Mouse (Mus musculus) hindbrain, embryonic 10.5 days (tissue): ENCODE measurements around the gene Hspa8. TPM values are rescaled to one million over a fixed set of nuclear protein-coding genes. Genes with fewer than 3 reads are reported as not detected.
"Not testable (repeated sequence)": the region's sequence is repeated elsewhere in the genome, so short reads cannot be mapped to it uniquely, and the experiment has no call there.

Experiments
- DNase-seq: peaks from one replicate; pipeline ENCODE4 v3.0.0-alpha.2; 2017; ENCODE audit warnings: low spot score
- H3K27ac ChIP-seq: fragments of 300-500 bp; sonication (generic); 2 replicates; pipeline ENCODE4 v1.5.1; 2016; ENCODE audit warnings: mild to moderate bottlenecking, moderate library complexity
- H3K27me3 ChIP-seq: fragments of 300-500 bp; sonication (generic); 2 replicates; pipeline ENCODE4 v1.6.1; 2016; ENCODE audit warnings: mild to moderate bottlenecking; ENCODE audit not compliant: poor library complexity, insufficient read depth, severe bottlenecking
- H3K36me3 ChIP-seq: fragments of 300-500 bp; sonication (generic); 2 replicates; pipeline ENCODE4 v1.6.1; 2016; ENCODE audit warnings: mild to moderate bottlenecking, moderate library complexity
- H3K4me1 ChIP-seq: fragments of 300-500 bp; sonication (generic); replicated peaks from 2 replicates; pipeline ENCODE4 v1.6.1; 2016; ENCODE audit warnings: mild to moderate bottlenecking
- H3K4me3 ChIP-seq: fragments of 300-500 bp; sonication (generic); 2 replicates; pipeline ENCODE4 v1.5.1; 2016; ENCODE audit warnings: mild to moderate bottlenecking, moderate library complexity
- H3K9me3 ChIP-seq: fragments of 300-500 bp; sonication (generic); 2 replicates; pipeline ENCODE4 v1.6.1; 2016; ENCODE audit warnings: mild to moderate bottlenecking, moderate library complexity
- WGBS: fragments of 180-500 bp; shearing (Covaris S2); methylation state at CpG from one replicate; pipeline ENCODE4 v1.1.7; 2016; 5-methylcytosine and 5-hydroxymethylcytosine counted together
- polyA plus RNA-seq: library from polyadenylated mRNA; unstranded; fragments of >200 nt; fragmentation: Nextera tagmentation; extraction: Ambion mirVana; gene quantifications from 2 replicates; pipeline ENCODE4 v1.2.1, GENCODE M21; 2016

Hspa8 gene
- polyA plus RNA-seq: 2,933 and 3,536 TPM in 2 replicates

DNA sequence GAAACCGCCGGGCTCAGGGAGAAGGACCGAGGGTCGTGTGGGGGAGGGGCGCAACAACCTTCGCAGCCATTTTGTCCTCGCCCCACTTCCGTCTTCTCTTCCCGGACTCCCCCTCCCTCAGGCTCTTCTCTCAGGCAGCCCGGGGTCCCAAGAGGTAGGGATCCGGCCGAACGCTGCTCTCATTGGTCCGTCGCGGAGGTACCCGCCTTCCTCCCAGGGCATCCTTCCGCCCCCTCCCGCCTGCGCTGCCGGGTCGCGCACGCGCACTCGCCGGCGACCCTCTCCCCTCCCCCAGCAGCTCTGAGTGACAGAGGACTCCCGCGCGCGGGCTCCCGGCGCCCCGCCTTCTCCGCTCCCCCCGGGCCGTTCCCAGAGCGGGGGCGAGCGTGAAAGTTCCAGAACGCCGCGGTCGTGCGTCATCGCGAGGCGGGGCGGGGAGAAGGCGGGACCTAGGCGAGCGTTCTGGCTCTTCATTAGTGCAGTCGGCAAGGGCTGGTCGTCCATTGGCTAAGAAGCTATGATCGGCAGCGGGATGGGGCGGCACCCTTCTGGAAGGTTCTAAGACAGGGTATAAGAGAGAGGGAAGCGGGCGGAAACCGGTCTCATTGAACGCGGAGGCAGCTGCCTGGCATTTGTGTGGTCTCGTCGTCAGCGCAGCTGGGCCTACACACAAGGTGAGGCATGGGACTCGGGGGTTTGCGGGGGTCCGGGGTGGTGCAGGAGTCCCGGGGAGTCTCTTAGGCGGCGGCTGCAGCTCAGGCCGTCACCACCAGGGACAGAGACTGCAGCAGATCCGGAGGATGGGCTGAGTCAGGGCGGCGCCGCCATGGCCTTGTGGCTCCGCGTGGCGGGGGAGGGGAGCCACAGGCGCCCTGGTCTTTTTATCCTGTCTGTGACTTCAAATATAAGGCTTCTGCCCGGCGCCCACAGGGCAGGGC is at the start of gene Hspa8:
TSS of gene Hspa8 (plus strand) at position 310 of the 938 bp plus-strand sequence.
- no peaks in the 10 kb centered on the region for H3K9me3 ChIP-seq
- under 1% methylated on average over 83 of the region's 83 CpGs for WGBS
- DNase-seq: peak; percentile 99
- peak within 1 kb of the TSS; percentile 99 for H3K4me3 ChIP-seq
- H3K27ac ChIP-seq: peak within 1 kb of the TSS; percentile 99
- H3K27me3 ChIP-seq: no peaks in the 10 kb centered on the region
- H3K36me3 ChIP-seq: peaks cover 42% of the 10 kb centered on the region
- peaks cover 41% of the 10 kb centered on the region for H3K4me1 ChIP-seq

DNA sequence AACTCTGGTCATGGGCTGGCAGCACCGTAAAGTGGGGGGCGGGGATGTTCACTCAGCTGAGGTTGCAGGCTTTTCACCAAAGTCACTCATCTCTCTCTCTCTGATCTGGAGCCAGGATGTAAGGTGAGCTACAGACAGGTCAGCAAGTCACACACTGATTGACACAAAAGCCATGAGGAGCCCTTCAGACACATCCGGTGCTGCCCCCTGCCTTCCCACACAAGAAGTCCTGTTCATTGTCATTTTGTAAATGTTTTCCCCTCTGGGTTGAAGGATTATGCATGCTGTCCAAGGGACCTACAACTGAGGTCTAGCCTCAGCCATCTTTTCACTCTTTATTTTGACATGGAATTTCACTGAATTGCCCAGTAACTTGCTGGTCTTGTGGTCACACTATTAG is 49.0 kb upstream of the Hspa8 start:
- 44% methylated on average over 3 of the region's 3 CpGs for WGBS
- no peaks in the 10 kb centered on the region for H3K36me3 ChIP-seq
- H3K4me1 ChIP-seq: peaks cover 25% of the 10 kb centered on the region
- H3K27ac ChIP-seq: no peak overlapping the region
- H3K9me3 ChIP-seq: no peaks in the 10 kb centered on the region
- peak; percentile 29 for DNase-seq
- H3K27me3 ChIP-seq: no peaks in the 10 kb centered on the region
- no peak overlapping the region for H3K4me3 ChIP-seq

DNA sequence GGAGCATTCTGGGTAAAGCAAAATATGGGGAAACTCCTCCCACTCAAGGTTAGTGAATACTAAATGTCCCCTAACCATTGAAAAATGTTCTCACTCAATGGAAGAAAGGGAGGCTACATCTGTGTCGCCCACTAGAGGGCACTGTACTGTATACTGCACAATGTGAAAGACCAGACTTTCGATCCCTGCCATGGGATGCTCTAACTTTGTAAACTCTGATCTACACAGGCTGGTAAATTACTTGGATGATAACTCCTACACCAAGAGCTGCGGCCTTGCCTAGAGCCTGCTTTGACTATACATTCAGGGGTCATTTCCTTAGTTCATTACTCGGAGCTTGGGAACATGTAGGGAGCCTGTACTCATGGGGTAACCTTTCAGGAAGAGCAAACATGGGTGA is 44.4 kb upstream of the Hspa8 start:
- H3K4me3 ChIP-seq: peak overlapping the region; percentile 47; the same call in 1 of the 2 replicates
- DNase-seq: peak; percentile 70
- H3K4me1 ChIP-seq: peaks cover 28% of the 10 kb centered on the region
- 20% methylated on average over 4 of the region's 4 CpGs for WGBS
- no peaks in the 10 kb centered on the region for H3K27me3 ChIP-seq
- H3K27ac ChIP-seq: peak overlapping the region; percentile 82; the same call in 1 of the 2 replicates
- H3K36me3 ChIP-seq: 0 out of 2 replicates have a peak, but pooled peaks cover 4% of the 10 kb centered on the region
- no peaks in the 10 kb centered on the region for H3K9me3 ChIP-seq

DNA sequence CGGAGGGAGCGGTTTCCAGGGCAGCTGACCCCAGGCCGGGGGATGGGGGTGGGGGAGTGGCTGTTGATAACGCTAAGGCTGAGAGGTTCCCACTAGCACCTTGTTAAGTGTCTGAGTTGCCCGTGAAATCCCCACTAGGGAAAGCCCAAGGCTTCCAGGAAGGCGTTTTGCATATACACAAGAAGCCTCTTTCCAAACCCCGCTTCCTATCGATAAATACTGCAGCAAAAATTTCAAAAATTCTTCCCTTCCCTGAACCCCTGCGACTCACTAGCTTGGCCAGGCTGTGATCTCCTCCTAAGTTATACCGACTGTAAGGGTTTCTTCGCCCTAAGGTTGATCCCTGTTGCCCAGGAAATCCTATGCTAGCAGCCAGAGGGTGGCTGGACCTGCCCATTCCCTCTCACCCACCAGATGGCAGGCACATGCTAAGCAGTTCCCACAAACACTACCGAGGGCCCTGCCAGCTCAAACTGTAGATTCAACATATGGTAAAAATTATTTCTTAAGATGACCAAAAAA is 43.6 kb upstream of the Hspa8 start:
- 0 out of 2 replicates have a peak, but pooled peaks cover 8% of the 10 kb centered on the region for H3K36me3 ChIP-seq
- H3K27me3 ChIP-seq: no peaks in the 10 kb centered on the region
- peak overlapping the region; percentile 82 for H3K27ac ChIP-seq
- peak overlapping the region; percentile 47 for H3K4me3 ChIP-seq
- peak; percentile 72 for DNase-seq
- peaks cover 21% of the 10 kb centered on the region for H3K4me1 ChIP-seq
- WGBS: 23% methylated on average over 12 of the region's 12 CpGs
- no peaks in the 10 kb centered on the region for H3K9me3 ChIP-seq

DNA sequence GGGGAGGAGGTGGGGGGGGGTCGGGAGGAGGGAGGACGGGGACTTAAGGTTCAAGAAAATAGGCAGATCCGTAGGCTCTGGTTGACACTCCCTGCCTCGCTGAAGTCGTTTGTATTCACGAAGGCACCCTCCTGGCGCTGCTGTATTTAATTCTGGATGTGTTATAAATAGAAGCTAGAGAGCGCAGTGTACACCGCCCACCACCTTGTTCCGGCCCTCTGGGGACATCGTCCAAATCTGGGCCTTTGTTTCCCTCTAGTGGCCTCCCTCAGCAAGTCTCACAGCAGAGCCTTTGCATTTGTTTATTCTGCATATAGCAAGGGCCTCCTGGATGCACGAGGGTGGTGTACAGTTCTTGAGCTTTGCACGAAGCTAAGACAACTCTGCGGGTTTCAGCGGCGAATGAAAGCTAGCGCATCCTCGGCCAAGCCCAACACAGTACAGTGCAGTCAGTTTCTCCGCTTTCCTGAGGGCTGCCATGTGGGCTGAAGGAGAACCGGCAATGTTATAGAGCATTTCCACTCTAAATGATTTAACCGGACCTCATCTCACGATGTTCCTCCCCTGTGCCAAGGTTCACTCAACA is 43.0 kb upstream of the Hspa8 start:
- 0 out of 2 replicates have a peak, but pooled peaks cover 8% of the 10 kb centered on the region for H3K36me3 ChIP-seq
- peak; percentile 80 for DNase-seq
- H3K27ac ChIP-seq: peak overlapping the region; percentile 82
- no peaks in the 10 kb centered on the region for H3K27me3 ChIP-seq
- 11% methylated on average over 22 of the region's 22 CpGs for WGBS
- H3K4me3 ChIP-seq: peak overlapping the region; percentile 47
- peaks cover 21% of the 10 kb centered on the region for H3K4me1 ChIP-seq
- H3K9me3 ChIP-seq: no peaks in the 10 kb centered on the region

DNA sequence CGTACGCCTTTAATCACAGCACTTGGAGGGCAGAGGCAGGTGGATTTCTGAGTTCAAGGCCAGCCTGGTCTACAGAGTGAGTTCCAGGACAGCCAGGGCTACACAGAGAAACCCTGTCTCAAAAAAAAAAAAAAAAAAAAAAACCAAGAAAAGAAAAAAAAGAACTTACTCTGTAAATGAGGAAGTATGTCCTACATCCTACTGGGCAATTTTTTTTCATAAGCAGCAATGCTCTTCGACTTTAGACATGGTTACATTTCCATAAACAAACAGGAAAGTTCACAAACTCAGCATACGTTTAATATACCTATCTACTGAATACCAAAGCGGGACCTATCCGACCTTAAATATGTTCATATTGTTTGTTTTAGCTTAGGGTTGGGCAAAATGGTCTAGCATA is 38.4 kb upstream of the Hspa8 start:
- no peaks in the 10 kb centered on the region for H3K27me3 ChIP-seq
- H3K4me1 ChIP-seq: peaks cover 15% of the 10 kb centered on the region
- no peak for DNase-seq
- no peak overlapping the region for H3K27ac ChIP-seq
- WGBS: 92% methylated on average over 6 of the region's 6 CpGs
- no peak overlapping the region for H3K4me3 ChIP-seq
- H3K36me3 ChIP-seq: peaks cover 19% of the 10 kb centered on the region; the same call in 1 of the 2 replicates
- H3K9me3 ChIP-seq: no peaks in the 10 kb centered on the region

DNA sequence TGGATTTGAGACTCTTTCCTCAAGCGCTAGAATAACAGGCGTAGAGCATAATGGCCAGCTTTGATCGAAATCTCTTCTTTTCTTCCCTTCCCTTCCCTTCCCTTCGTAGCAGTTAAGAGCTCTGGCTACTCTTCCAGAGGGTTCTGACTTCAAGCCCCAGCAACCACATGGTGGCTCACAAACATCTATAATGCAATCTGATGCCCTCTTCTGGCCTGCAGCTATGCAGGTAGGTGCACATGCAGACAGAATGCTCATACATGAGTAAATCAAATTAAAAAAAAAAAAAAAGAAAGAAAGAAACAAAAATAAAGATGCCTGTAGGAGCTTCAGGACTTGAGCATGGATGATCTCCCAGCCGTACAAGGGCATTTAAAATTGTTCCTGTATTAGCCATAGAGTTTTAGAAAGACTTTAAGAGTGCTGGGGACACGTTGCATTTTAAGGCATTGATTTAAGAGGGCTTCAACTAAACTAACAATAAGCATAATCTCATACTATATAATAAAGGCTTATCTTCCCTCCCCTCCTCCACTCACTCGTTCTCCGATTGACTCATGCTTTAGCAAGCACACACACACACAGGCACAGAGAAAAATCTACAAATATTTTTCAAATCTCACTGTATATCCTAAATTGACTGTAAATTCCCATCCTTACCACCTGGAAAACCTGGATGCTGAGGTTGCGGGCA is 35.8 kb upstream of the Hspa8 start:
- WGBS: 87% methylated on average over 9 of the region's 9 CpGs
- Histone ChIP-seq H3K4me3 (no peak overlapping the region), H3K4me1 (peaks cover 8% of the 10 kb centered on the region), H3K36me3 (peaks cover 19% of the 10 kb centered on the region; the same call in 1 of the 2 replicates), H3K27me3 (no peaks in the 10 kb centered on the region), H3K27ac (no peak overlapping the region), H3K9me3 (no peaks in the 10 kb centered on the region)
- DNase-seq: no peak

DNA sequence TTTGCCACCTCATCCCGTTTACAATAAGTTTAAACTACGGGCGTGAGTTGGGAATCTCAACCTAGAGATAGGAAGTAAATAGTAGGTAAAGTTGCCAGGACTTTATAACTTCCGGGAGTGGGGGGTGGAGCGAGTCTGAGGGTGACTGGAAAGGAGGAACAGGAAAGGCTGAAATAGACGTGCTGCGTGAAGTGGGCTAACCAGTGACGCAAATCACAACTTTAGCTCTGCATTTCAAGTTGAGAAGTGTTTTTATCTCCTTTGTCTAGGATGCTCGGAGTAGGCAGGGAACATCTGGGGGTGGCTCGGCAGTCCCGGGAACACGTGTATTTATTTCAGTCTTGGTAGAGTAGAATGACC is 35.2 kb upstream of the Hspa8 start:
- Histone ChIP-seq H3K36me3 (peaks cover 19% of the 10 kb centered on the region; the same call in 1 of the 2 replicates), H3K4me1 (peaks cover 13% of the 10 kb centered on the region), H3K9me3 (no peaks in the 10 kb centered on the region), H3K27ac (no peak overlapping the region), H3K27me3 (no peaks in the 10 kb centered on the region), H3K4me3 (no peak overlapping the region)
- no peak for DNase-seq
- 76% methylated on average over 12 of the region's 12 CpGs for WGBS

DNA sequence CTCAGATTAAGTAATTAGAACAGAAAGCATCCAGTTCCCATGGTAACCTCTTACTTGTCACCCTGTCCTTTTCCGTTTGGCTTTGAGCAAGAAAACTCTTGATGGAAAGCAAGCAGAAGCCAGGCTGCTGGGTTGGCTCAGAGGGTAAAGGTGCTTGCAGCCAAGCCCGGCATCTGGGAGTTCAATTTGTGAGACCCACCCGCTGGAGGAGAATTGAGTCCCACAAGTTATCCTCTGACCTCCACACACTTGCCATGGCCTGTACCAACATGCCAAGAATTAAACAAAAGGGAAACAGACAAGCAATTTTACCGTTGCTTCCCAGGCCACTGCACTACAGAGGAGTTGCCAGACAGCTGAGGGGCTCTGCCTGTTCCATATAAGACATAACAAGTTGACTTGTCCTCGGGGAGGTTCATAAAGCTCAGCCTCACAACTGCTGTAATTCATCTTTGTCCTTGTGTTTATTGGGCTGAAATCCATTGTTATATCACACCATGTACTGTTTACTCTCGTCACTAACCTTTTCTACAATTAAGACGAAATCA is 34.7 kb upstream of the Hspa8 start:
- peaks cover 16% of the 10 kb centered on the region for H3K4me1 ChIP-seq
- no peak overlapping the region for H3K4me3 ChIP-seq
- H3K27ac ChIP-seq: no peak overlapping the region
- 78% methylated on average over 7 of the region's 7 CpGs for WGBS
- DNase-seq: no peak
- H3K9me3 ChIP-seq: no peaks in the 10 kb centered on the region
- H3K27me3 ChIP-seq: no peaks in the 10 kb centered on the region
- H3K36me3 ChIP-seq: peaks cover 18% of the 10 kb centered on the region; the same call in 1 of the 2 replicates

DNA sequence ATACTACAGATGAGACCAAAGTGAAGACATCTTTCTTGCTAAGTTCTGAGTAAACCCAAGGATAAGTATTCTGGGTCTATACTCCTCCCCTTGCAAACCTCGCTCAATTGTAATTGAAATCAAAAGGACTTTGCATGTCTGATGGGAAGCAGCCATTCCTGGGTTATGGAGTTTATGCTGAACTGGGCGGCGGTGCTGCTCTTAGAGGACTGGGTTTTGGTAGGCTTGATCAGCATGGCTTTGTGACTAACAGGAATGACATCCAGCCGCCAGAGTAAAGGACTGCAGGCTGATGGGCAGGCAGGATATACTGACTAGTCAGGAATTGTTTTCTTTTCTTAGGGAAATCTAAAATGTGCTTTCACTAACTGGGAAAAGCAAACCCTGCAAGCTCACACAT is 32.8 kb upstream of the Hspa8 start:
- DNase-seq: no peak
- Histone ChIP-seq H3K4me3 (no peak overlapping the region), H3K36me3 (peaks cover 18% of the 10 kb centered on the region; the same call in 1 of the 2 replicates), H3K27me3 (no peaks in the 10 kb centered on the region), H3K4me1 (peaks cover 16% of the 10 kb centered on the region), H3K9me3 (no peaks in the 10 kb centered on the region), H3K27ac (no peak overlapping the region)
- WGBS: 81% methylated on average over 4 of the region's 4 CpGs

DNA sequence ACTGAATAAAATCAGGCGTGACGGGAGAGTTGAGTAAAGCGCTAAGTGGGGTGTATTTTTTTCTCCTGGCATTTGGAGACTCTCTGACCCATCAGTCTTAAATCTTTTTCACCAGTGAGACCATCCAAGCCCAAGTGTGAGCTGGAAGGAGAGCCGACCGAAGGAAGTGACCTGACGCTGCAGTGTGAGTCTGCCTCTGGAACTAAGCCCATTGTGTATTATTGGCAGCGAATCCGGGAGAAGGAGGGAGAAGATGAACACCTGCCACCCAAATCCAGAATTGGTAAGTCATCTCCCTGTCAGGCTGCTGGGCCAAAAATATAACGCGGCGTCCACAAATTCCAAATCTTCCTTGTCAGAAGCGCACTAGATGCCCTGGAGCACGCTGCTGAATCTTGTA is 28.5 kb upstream of the Hspa8 start:
- H3K27ac ChIP-seq: no peak overlapping the region
- H3K36me3 ChIP-seq: peaks cover 19% of the 10 kb centered on the region
- DNase-seq: no peak
- no peaks in the 10 kb centered on the region for H3K9me3 ChIP-seq
- peaks cover 9% of the 10 kb centered on the region for H3K4me1 ChIP-seq
- 83% methylated on average over 13 of the region's 13 CpGs for WGBS
- H3K4me3 ChIP-seq: no peak overlapping the region
- no peaks in the 10 kb centered on the region for H3K27me3 ChIP-seq

DNA sequence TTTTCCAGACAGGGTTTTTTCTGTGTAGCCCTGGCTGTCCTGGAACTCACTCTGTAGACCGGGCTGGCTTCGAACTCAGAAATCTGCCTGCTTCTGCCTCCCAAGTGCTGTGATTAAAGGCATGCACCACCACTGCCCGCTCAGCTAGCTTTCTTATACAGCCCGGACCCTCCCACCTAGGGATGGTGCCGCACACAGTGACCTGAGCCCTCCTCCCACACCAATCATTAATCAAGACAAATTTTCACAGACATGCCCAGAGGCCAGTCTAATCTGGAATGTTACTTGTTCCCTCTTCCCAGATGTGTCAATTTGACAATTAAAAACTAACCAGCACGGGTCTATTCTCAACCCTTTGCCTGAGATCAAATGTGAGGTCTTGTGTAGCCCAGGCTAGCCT is 27.6 kb upstream of the Hspa8 start:
- H3K27ac ChIP-seq, H3K4me3 ChIP-seq, H3K9me3 ChIP-seq, DNase-seq, H3K27me3 ChIP-seq, H3K4me1 ChIP-seq: not testable (repeated sequence)
- H3K36me3 ChIP-seq: peaks cover 19% of the 10 kb centered on the region
- 88% methylated on average over 6 of the region's 6 CpGs for WGBS
